Mouse (Mus musculus) WW6 (cell line): ENCODE results near the gene Casc3.

Experiments
- DNase-seq: peaks from one replicate; pipeline ENCODE4 v3.0.0-alpha.2; 2013; ENCODE audit warnings: low read depth, low spot score

Gene Casc3

DNA sequence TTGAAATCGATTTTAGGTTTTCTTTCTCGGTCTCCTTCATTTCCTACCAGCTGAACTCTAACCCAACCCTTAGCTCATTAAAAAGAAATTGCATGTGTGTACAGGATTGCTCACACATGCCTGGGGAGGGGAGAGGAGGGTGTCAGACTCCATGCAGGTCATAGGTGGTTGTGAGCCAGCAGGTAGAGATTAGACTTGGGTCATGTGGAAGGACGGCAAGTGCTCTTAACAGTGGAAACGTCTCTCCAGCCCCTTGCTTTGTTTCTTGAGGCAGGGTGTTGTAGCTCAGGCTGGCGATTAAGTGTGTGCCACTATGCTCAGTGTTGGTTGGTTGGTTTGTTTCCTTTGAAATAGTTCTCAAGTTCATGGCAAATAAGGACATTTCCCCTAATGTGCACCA, 66.1 kb downstream of the Casc3 start:
- no peak for DNase-seq

DNA sequence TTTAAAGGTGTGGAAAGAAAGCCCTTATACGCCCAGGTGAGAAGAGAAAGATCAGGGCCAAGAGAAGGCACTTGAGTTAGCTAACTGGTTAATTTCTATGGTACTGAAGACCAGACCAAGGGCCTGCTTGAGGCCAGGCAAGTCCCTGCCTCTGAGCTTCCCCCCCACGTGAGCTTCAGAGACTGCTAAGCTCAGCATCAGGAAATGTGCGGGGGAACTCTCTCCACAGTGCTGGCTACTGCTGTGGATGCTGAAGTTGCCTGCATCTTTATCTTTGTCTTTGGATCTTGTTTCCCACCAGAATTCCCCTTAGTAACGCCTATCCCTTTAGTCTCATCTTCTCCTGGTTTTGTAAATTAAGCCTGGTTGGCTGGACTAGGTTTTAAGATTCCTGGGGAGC, 66.7 kb downstream of the Casc3 start:
- no peak for DNase-seq

DNA sequence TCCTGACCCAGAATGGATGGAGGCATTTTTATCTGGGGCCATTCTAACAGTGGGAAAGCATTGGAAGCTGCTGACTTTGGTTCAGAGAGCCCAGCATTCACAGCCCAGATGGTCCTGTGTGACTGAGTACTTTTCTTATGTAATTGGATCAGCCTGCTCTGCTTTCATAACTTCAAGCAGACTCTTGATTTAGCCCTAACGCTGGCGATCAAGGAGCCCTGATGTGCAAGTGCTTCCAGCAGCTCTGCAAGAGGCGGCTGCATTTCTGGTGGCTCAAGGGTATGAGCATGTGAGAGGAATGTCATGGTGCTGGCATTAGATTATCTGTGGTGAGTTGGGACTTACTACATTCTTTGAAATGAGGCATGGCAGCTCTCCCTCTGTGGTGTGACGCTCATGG, 67.3 kb downstream of the Casc3 start:
- no peak for DNase-seq

DNA sequence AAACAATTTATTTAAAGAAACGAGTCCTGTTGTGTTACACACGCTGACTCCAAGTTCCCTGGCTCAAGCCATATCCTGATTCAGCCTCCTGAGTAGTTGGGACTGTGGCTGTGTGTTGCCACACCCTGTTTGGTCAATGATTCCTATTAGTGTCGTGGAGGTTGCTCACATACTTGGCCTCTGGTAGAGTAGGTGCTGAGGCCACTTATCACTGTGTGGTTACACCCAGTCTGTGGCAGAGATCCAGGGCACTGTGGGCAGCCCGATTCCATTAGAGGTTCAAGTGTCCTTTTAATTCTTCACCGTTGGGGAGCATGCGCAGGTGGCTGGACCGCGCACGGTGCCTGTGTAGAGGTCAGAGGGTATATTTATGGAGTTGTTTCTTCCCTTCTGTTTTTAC, 69.2 kb downstream of the Casc3 start:
- DNase-seq, result no peak

DNA sequence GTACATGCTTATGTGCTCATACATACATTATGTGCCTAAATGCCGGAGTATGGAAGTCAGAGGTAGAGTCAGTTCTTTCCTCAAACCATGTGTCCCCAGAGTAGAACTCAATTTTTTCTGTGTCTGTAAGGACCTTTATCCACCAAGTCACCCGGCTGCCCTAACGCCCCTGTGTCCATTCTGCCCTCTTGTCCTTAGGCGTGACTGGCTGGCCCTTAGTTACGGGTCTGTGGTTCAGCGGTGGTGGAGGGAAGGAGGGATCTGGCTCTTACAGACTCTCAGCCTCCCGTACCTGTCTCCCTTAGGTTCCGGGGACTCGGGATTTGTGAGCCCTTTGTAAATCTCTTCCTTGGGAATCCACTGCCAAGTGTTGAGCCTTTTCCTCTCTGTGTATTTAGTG, 72.3 kb downstream of the Casc3 start:
- DNase-seq, result no peak
